Mouse (Mus musculus) forebrain, embryonic 12.5 days (tissue): Measurements from ENCODE around the gene F2r. TPM values are rescaled to one million over a fixed set of nuclear protein-coding genes. Genes with fewer than 3 reads are reported as not detected.

Source experiments
- ATAC-seq: fragments of 200-750 bp; cut with Nextera tagmentation; 2 replicates; pipeline ENCODE4 v1.8.0; 2017; ENCODE audit warnings: moderate TSS enrichment; ENCODE audit not compliant: low FRiP score
- H3K27ac ChIP-seq: fragments of 300-500 bp; sonication (generic); 2 replicates; pipeline ENCODE4 v1.5.1; 2016; ENCODE audit warnings: mild to moderate bottlenecking
- H3K27me3 ChIP-seq: fragments of 300-500 bp; sonication (generic); 2 replicates; pipeline ENCODE4 v1.6.1; 2016; ENCODE audit warnings: mild to moderate bottlenecking
- H3K36me3 ChIP-seq: fragments of 300-500 bp; sonication (generic); replicated peaks from 2 replicates; pipeline ENCODE4 v1.6.1; 2016; ENCODE audit warnings: mild to moderate bottlenecking
- H3K4me1 ChIP-seq: fragments of 300-500 bp; sonication (generic); 2 replicates; pipeline ENCODE4 v1.6.1; 2016
- H3K4me2 ChIP-seq: fragments of 300-500 bp; sonication (generic); 2 replicates; pipeline ENCODE4 v1.6.1; 2016; ENCODE audit warnings: mild to moderate bottlenecking, moderate library complexity
- H3K4me3 ChIP-seq: fragments of 300-500 bp; sonication (generic); replicated peaks from 2 replicates; pipeline ENCODE4 v1.5.1; 2016; ENCODE audit warnings: mild to moderate bottlenecking
- H3K9ac ChIP-seq: fragments of 300-500 bp; sonication (generic); 2 replicates; pipeline ENCODE4 v1.6.1; 2016; ENCODE audit warnings: mild to moderate bottlenecking
- H3K9me3 ChIP-seq: fragments of 300-500 bp; sonication (generic); 2 replicates; pipeline ENCODE4 v1.6.1; 2016
- WGBS: fragments of 180-500 bp; shearing (Covaris S2); methylation state at CpG from one replicate; pipeline ENCODE4 v1.1.7; 2016; 5-methylcytosine and 5-hydroxymethylcytosine counted together
- polyA plus RNA-seq: library from polyadenylated mRNA; unstranded; fragments of >200 nt; fragmentation: Nextera tagmentation; extraction: Ambion mirVana; gene quantifications from 2 replicates; pipeline ENCODE4 v1.2.1, GENCODE M21; 2016

Gene F2r
- polyA plus RNA-seq, 1 experiment from 2014 or later: 109 TPM

- WGBS: 86% methylated on average over 11 of the region's 11 CpGs
- Histone ChIP-seq H3K36me3 (no peaks in the 10 kb centered on the region), H3K27me3 (no peaks in the 10 kb centered on the region), H3K27ac (no peak overlapping the region), H3K9me3 (no peaks in the 10 kb centered on the region), H3K4me2 (no peak overlapping the region), H3K4me3 (no peak overlapping the region), H3K4me1 (peaks cover 6% of the 10 kb centered on the region), H3K9ac (no peak overlapping the region)
- ATAC-seq: no peak
Measured at GRCm38 (mm10) chr13:95553885-95554492, 64.3 kb downstream of the F2r start.

Other genes with a start within 250 kb of the F2r start
- 52.4 and 54.2 TPM in 2 replicates for gene Aggf1, start 243.1 kb downstream of the F2r start, polyA plus RNA-seq
- gene Crhbp, start 173.6 kb downstream of the F2r start, polyA plus RNA-seq: 0.41 and 0.65 TPM in 2 replicates
- gene S100z, start 139.8 kb downstream of the F2r start, polyA plus RNA-seq: 1.7 and 5.0 TPM in 2 replicates
- gene F2rl1, start 93.3 kb downstream of the F2r start, polyA plus RNA-seq: 0.32 and 0.33 TPM in 2 replicates
- gene F2rl2, start 78.4 kb upstream of the F2r start, polyA plus RNA-seq: 0.76 and 0.79 TPM in 2 replicates